Mouse (Mus musculus) left cerebral cortex, postnatal 14 days (tissue): ENCODE results near the gene Cdc25a. TPM values are rescaled to one million over a fixed set of nuclear protein-coding genes. Genes with fewer than 3 reads are reported as not detected.
A peak's percentile ranks its signal among the peaks of the same experiment; 100 is the strongest.

ENCODE experiments used
- DNase-seq, 2 experiments: peaks; one replicate each; pipeline ENCODE4 v3.0.0; 2021 to 2022; ENCODE audit warnings: low spot score in 2 of 2, mixed read lengths in 1 of 2
- intact Hi-C: fragments of 180-260 bp; cut with DNase I; formaldehyde crosslinking; loops from one replicate; pipeline ENCODE4 v1.15.1; 2025
- microRNA-seq, 2 experiments: library from miRNA; unstranded; fragments of <30 nt; microRNA quantifications; one replicate each; pipeline ENCODE4 v1.2.0; 2022
- total RNA-seq, 2 experiments: library from RNA; stranded (reverse); gene quantifications; 2 replicates each; pipeline ENCODE4 v1.2.3; 2021

The Cdc25a gene
- total RNA-seq, 2 experiments from 2014 or later: 4.5 TPM

- DNase-seq: no peak
- intact Hi-C loops: no loop called here
These were observed 42.6 kb downstream of the Cdc25a start for GRCm38 (mm10) chr9:109917931-109918330.

- intact Hi-C loops: no loop called here
- DNase-seq: no peak
These were observed 53.8 kb downstream of the Cdc25a start for GRCm38 (mm10) chr9:109929131-109929530.

- DNase-seq: no peak
- intact Hi-C loops: loop anchor here (5.0 kb wide), 3 partner anchors 38 to 122 kb away; no protein-coding TSS in a partner anchor
These were observed 54.7 kb downstream of the Cdc25a start for GRCm38 (mm10) chr9:109930063-109930462.

- intact Hi-C loops: loop anchor here (5.0 kb wide), 3 partner anchors 38 to 122 kb away; no protein-coding TSS in a partner anchor
- DNase-seq: no peak
These were observed 55.4 kb downstream of the Cdc25a start for GRCm38 (mm10) chr9:109930752-109931151.

GRCm38 (mm10) chr9:109931257-109932171 lies 56.1 kb downstream of the Cdc25a start, which contains the start of gene Map4:
Gene Map4 (plus strand): TSS chr9:109931460.
- DNase-seq: peak; percentile 98
- intact Hi-C loops: loop anchor here (5.0 kb wide), 3 partner anchors 39 to 121 kb away; no protein-coding TSS in a partner anchor

GRCm38 (mm10) chr9:109932361-109932755 lies 57.0 kb downstream of the Cdc25a start:
- DNase-seq: peak in 1 of 2 experiments; percentile 22
- intact Hi-C loops: loop anchor here (5.0 kb wide), 3 partner anchors 40 to 120 kb away; no protein-coding TSS in a partner anchor

- DNase-seq: peak; percentile 45 to 51
- intact Hi-C loops: loop anchor here (5.0 kb wide), 3 partner anchors 41 to 119 kb away; no protein-coding TSS in a partner anchor
These were observed 57.5 kb downstream of the Cdc25a start for GRCm38 (mm10) chr9:109932756-109933375.

- no peak for DNase-seq
- intact Hi-C loops: no loop called here
These were observed 64.0 kb downstream of the Cdc25a start for GRCm38 (mm10) chr9:109939401-109939800.

GRCm38 (mm10) chr9:109942796-109943195 lies 67.4 kb downstream of the Cdc25a start:
- no peak for DNase-seq
- intact Hi-C loops: no loop called here

Small RNA genes within 50 kb of the gene (microRNA-seq; reads per million reads assigned to microRNA genes)
- gene Mir7089: 0 to 0.34 reads per million in 2 experiments

Other genes with a start within 250 kb of the Cdc25a start
- not detected for gene Fbxw24, start 249.5 kb upstream of the Cdc25a start, total RNA-seq
- not detected for gene Fbxw25, start 210.9 kb upstream of the Cdc25a start, total RNA-seq
- not detected for gene Fbxw18, start 172.9 kb upstream of the Cdc25a start, total RNA-seq
- not detected for gene Fbxw26, start 129.5 kb upstream of the Cdc25a start, total RNA-seq
- gene Fbxw27, start 84.9 kb upstream of the Cdc25a start, total RNA-seq: not detected
- 1 to 10 TPM; 2.7 to 2.9 TPM for gene Spink8, start 63.3 kb upstream of the Cdc25a start, total RNA-seq
- 1 to 10 TPM; 6.2 to 8.8 TPM for gene Nme6, start 42.8 kb upstream of the Cdc25a start, total RNA-seq
- not detected for gene Camp, start 26.0 kb upstream of the Cdc25a start, total RNA-seq
- 100 to 1,000 TPM; 376 to 378 TPM for gene Map4, start 55.9 kb downstream of the Cdc25a start, total RNA-seq
- 10 to 100 TPM; 67.8 to 68.7 TPM for gene Smarcc1, start 242.1 kb downstream of the Cdc25a start, total RNA-seq
- 100 to 1,000 TPM; 153 to 158 TPM for gene Dhx30, start 242.3 kb downstream of the Cdc25a start, total RNA-seq